Mouse (Mus musculus): ENCODE measurements around the gene Slc25a44.

DNA sequence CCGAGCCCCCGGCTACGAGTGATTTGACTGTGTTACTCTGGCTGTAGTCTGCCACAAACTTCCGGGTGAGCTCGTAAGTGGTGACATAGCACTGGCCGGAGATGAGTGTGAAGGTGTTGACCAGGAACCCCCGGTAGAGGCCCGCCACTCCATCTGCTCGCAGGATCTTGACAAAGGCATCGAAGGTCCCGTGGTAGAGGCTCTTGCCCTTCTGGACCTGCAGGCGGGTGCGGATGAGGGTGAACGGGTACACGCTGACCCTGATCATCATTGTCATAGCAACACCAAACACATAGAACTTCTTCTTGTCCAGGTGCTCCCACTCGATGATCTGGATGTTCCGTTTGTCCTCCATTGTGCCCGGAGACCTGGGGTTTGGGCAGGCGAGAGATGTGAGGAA is 4.2 kb downstream of the Slc25a44 start:
- TF ChIP-seq CTCF (IDR thresholded peaks at IDR 0.05; ENCODE audit: insufficient read depth, low read depth, low read length), result no peak
- no peak for TF ChIP-seq POLR2A (IDR thresholded peaks at IDR 0.05; ENCODE audit: insufficient read depth, low read depth, low read length)

Data from olfactory bulb, adult 2 months (tissue).